Mouse (Mus musculus) limb, embryonic 12.5 days (tissue): ENCODE measurements around the gene Fthl17b. TPM values are rescaled to one million over a fixed set of nuclear protein-coding genes. Genes with fewer than 3 reads are reported as not detected.
"Not testable (repeated sequence)": the region's sequence is repeated elsewhere in the genome, so short reads cannot be mapped to it uniquely, and the experiment has no call there.

Source experiments
- ATAC-seq: fragments of 200-750 bp; cut with Nextera tagmentation; 2 replicates; pipeline ENCODE4 v1.8.0; 2017; ENCODE audit warnings: low read depth, moderate TSS enrichment; ENCODE audit not compliant: insufficient number of reproducible peaks, insufficient read depth, low FRiP score, low TSS enrichment
- H3K27ac ChIP-seq: fragments of 300-500 bp; sonication (generic); 2 replicates; pipeline ENCODE4 v1.5.1; 2016; ENCODE audit warnings: mild to moderate bottlenecking, moderate library complexity
- H3K27me3 ChIP-seq: fragments of 300-500 bp; sonication (generic); 2 replicates; pipeline ENCODE4 v1.6.1; 2016; ENCODE audit warnings: mild to moderate bottlenecking, moderate library complexity
- H3K36me3 ChIP-seq: fragments of 300-500 bp; sonication (generic); 2 replicates; pipeline ENCODE4 v1.6.1; 2016; ENCODE audit warnings: mild to moderate bottlenecking, moderate library complexity
- H3K4me1 ChIP-seq: fragments of 300-500 bp; sonication (generic); replicated peaks from 2 replicates; pipeline ENCODE4 v1.6.1; 2016
- H3K4me2 ChIP-seq: fragments of 300-500 bp; sonication (generic); 2 replicates; pipeline ENCODE4 v1.6.1; 2016; ENCODE audit warnings: mild to moderate bottlenecking, moderate library complexity
- H3K4me3 ChIP-seq: fragments of 300-500 bp; sonication (generic); replicated peaks from 2 replicates; pipeline ENCODE4 v1.5.1; 2016; ENCODE audit warnings: mild to moderate bottlenecking
- H3K9ac ChIP-seq: fragments of 300-500 bp; sonication (generic); replicated peaks from 2 replicates; pipeline ENCODE4 v1.6.1; 2016; ENCODE audit warnings: mild to moderate bottlenecking, moderate library complexity
- H3K9me3 ChIP-seq: fragments of 300-500 bp; sonication (generic); 2 replicates; pipeline ENCODE4 v1.6.1; 2016; ENCODE audit warnings: mild to moderate bottlenecking, moderate library complexity
- WGBS: fragments of 180-500 bp; shearing (Covaris S2); methylation state at CpG from one replicate; pipeline ENCODE4 v1.1.7; 2016; 5-methylcytosine and 5-hydroxymethylcytosine counted together
- polyA plus RNA-seq: library from polyadenylated mRNA; unstranded; fragments of >200 nt; fragmentation: Nextera tagmentation; extraction: Ambion mirVana; gene quantifications from 2 replicates; pipeline ENCODE4 v1.2.1, GENCODE M21; 2016

Gene Fthl17b
- not detected in 2 replicates for polyA plus RNA-seq

GRCm38 (mm10) chrX:8962875-8963274 is at the start of gene Fthl17b:
Fthl17b (minus strand) TSS chrX:8962975.
- H3K4me1 ChIP-seq, H3K4me2 ChIP-seq, H3K27ac ChIP-seq, H3K4me3 ChIP-seq, ATAC-seq, H3K9me3 ChIP-seq, H3K9ac ChIP-seq, H3K27me3 ChIP-seq, H3K36me3 ChIP-seq: not testable (repeated sequence)
- WGBS: 90% methylated on average over 4 of the region's 11 CpGs

DNA sequence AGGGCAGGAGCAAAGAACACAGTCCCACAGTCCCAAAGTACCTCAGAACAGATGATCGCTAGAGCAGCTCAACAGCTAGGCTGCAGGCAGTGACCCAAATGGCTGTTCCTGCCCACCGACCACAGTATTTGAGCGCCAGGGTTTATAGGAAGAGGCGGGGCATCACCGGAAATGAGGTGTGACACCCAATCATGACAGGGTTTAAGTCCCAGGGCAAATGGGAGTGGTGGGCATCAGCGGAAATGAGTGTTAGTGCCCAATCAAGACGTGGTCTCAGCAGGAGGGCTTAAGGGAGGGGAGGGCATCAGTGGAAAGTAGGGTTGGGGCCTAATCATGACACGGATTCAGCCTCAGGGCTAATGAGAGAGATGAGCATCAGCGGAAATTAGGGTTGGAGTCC is 23.9 kb upstream of the Fthl17b start, which contains the start of gene Fthl17d:
Gene Fthl17d, minus strand, starts transcription at position 101 of the 400 bp plus-strand sequence.
- not testable (repeated sequence) for H3K4me1 ChIP-seq, H3K4me3 ChIP-seq, H3K27me3 ChIP-seq, H3K9me3 ChIP-seq, H3K9ac ChIP-seq, H3K4me2 ChIP-seq, H3K27ac ChIP-seq, H3K36me3 ChIP-seq, ATAC-seq
- WGBS: no CpG with 5 or more reads among the region's 9 CpGs

DNA sequence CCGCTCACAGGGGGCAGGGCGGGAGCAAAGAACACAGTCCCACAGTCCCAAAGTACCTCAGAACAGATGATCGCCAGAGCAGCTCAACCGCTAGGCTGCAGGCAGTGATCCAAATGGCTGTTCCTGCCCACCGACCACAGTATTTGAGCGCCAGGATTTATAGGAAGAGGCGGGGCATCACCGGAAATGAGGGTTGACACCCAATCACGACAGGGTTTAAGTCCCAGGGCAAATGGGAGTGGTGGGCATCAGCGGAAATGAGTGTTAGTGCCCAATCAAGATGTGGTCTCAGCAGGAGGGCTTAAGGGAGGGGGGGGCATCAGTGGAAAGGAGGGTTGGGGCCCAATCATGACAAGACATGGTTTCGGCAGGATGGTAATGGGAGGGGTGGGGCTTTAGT is 13.7 kb upstream of the Fthl17b start, which contains the start of gene Fthl17c:
Gene Fthl17c, minus strand, starts transcription at position 101 of the 400 bp plus-strand sequence.
- not testable (repeated sequence) for H3K4me1 ChIP-seq, H3K36me3 ChIP-seq, H3K27me3 ChIP-seq, ATAC-seq, H3K9ac ChIP-seq, H3K9me3 ChIP-seq, H3K4me2 ChIP-seq, H3K4me3 ChIP-seq, H3K27ac ChIP-seq
- WGBS: no CpG with 5 or more reads among the region's 11 CpGs

DNA sequence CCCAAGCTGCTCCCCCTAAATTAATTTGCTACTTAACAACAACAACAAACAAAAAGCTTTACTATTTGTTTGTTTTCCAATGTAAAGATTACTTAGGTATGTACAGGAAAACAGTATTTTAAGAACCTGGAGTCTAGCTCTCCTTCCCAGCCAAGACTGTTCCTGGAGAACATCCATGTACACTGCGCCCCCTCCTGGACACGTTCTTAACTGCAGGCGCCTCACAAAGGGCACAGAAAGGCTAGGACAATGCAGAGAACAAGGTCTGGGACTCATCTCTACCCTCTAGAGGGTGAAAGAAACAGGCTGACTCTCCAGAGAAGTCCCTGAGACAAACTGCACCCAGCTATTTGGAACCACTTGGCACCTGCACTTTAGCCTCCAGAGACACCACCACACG is 1.8 kb upstream of the Fthl17b start:
- not testable (repeated sequence) for H3K4me3 ChIP-seq, H3K4me2 ChIP-seq, H3K4me1 ChIP-seq, ATAC-seq, H3K27ac ChIP-seq, H3K9ac ChIP-seq, H3K9me3 ChIP-seq, H3K27me3 ChIP-seq, H3K36me3 ChIP-seq
- 44% methylated on average over 4 of the region's 4 CpGs for WGBS

DNA sequence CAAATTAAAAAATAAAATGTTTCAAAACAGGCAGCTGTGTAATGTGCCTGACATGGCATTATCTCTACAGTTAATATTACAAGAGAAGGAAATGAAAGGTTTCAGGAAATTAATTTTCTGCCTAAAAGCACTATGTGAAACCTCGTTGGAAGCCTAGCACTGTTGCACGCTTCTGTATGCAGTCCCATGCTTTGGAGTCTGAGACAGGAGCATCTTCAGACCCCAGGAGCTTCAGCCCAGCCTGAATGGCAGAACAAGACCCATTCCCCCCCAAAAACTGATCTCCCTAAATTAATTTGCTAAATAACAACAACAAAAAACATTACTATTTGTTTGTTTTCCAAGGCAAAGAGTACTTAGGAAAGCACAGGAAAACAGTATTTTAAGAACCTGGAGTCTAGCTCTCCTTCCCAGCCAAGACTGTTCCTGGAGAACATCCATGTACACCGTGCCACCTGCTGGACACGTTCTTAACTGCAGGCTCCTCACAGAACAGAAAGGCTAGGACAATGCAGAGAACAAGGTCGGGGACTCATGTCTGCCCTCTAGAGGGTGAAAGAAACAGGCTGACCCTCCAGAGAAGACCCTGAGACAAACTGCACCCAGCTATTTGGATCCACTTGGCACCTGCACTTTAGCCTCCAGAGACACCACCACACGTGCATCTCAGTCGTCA is 14.5 kb downstream of the Fthl17b start:
- not testable (repeated sequence) for H3K9me3 ChIP-seq, H3K36me3 ChIP-seq, H3K27ac ChIP-seq, ATAC-seq, H3K27me3 ChIP-seq, H3K4me1 ChIP-seq, H3K9ac ChIP-seq, H3K4me2 ChIP-seq, H3K4me3 ChIP-seq
- WGBS: 24% methylated on average over 7 of the region's 7 CpGs

GRCm38 (mm10) chrX:8944041-8944440 is 18.7 kb downstream of the Fthl17b start:
- Histone ChIP-seq H3K27ac (no peak overlapping the region), H3K9me3 (no peaks in the 10 kb centered on the region), H3K27me3 (no peaks in the 10 kb centered on the region), H3K4me3 (no peak overlapping the region), H3K9ac (no peak overlapping the region), H3K36me3 (no peaks in the 10 kb centered on the region), H3K4me1 (no peaks in the 10 kb centered on the region), H3K4me2 (no peak overlapping the region)
- no peak for ATAC-seq
- 90% methylated on average over 8 of the region's 8 CpGs for WGBS

DNA sequence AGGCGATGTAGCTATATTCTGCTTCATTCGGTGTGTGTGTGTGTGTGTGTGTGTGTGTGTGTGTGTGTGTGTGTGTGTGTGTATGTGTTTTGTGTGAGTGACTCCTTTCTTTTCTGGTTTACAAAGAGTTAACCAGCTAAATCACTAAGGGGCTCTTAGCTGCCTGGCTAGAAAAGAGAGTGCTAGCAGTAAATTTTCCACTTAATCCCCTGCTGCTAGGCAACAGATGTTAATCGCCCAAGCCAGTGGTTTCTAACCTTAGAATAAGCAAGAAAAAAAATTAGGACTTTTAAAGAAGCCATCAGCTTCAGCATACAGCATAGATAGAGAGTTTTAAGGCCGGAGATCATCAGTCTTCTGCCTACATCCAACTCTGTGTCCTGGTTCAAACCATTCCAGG is 35.5 kb downstream of the Fthl17b start:
- 35% methylated on average over 4 of the region's 4 CpGs for whole genome bisulfite sequencing
- no peak for ATAC-seq
- Histone ChIP-seq H3K9ac (no peak overlapping the region), H3K4me2 (no peak overlapping the region), H3K9me3 (no peaks in the 10 kb centered on the region), H3K4me3 (no peak overlapping the region), H3K36me3 (no peaks in the 10 kb centered on the region), H3K27me3 (no peaks in the 10 kb centered on the region), H3K4me1 (no peaks in the 10 kb centered on the region), H3K27ac (no peak overlapping the region)

DNA sequence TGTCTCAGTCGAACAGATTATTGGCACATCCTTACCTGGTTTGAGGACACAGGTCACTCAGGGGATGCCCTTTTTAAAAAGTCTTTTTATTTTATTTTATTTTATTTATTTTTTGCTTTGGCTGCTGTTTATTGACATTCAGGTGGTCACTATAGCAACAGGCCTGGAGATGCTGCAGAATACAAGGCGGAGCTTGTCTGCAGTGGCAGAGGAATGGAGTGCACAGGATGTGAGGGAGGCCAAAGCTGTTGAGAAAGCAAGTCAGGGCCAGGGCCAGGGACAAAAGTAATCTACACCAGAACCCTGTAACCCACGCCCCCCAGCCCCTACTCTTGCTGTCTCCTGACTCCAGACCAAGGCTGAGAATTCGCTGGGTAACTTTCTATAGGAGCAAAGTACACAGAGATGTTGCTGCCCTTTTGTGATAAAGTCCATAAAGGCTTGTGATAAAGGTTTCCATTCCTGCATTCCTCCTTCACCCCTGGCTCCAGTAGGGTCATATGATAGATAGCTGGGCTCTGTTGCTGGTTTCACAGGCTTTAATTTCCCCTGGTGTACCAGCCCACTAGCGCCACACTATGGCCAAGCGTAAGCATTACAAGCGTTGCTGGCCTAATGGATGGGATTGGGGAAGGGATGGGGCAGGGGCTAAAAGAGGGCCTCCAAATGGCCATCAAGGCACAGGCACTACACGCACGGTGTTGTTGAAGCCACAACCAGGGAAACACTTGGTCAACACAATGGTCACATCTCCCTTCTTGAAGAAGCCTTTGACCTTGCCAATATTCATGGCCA is 40.8 kb downstream of the Fthl17b start:
- H3K4me3 ChIP-seq: no peak overlapping the region
- ATAC-seq: no peak
- H3K4me2 ChIP-seq: no peak overlapping the region
- H3K27ac ChIP-seq: no peak overlapping the region
- H3K9ac ChIP-seq: no peak overlapping the region
- no peaks in the 10 kb centered on the region for H3K4me1 ChIP-seq
- H3K27me3 ChIP-seq: no peaks in the 10 kb centered on the region
- no peaks in the 10 kb centered on the region for H3K36me3 ChIP-seq
- WGBS: 54% methylated on average over 9 of the region's 9 CpGs
- H3K9me3 ChIP-seq: no peaks in the 10 kb centered on the region

- Histone ChIP-seq H3K9ac (no peak overlapping the region), H3K4me3 (no peak overlapping the region), H3K36me3 (no peaks in the 10 kb centered on the region), H3K27ac (no peak overlapping the region), H3K4me1 (no peaks in the 10 kb centered on the region), H3K27me3 (no peaks in the 10 kb centered on the region), H3K4me2 (no peak overlapping the region), H3K9me3 (no peaks in the 10 kb centered on the region)
- 57% methylated on average over 4 of the region's 4 CpGs for WGBS
- no peak for ATAC-seq
These were observed 41.7 kb downstream of the Fthl17b start for GRCm38 (mm10) chrX:8921080-8921479.
